12 mouse cellular contexts compared by ENCODE assay signal in genomic region chr14:25520991-25521390, GRCm38 (mm10).
A peak's percentile ranks its signal among the peaks of the same experiment; 100 is the strongest.
DNase-seq lines count a peak whose midpoint lies in the region; ATAC-seq and TF ChIP-seq lines count a peak whose summit lies in the region.
"Had no signal": no experiment of that assay in that cellular context is flagged by ENCODE, and none has a peak within 500 bp of the region (broad histone marks: within the 10 kb centered on the region; RNA-seq: fewer than 3 reads in every experiment).

No protein-coding gene starts in this region.

- peaks cover 76% of the 10 kb centered on the region for H3K4me1 ChIP-seq in thymus, adult 2 months (replicated peaks; ENCODE audit: control insufficient read depth, insufficient read depth, low read length)
- peaks cover 96% of the 10 kb centered on the region for H3K4me1 ChIP-seq in liver, embryonic 11.5 days (replicated peaks; ENCODE audit: control insufficient read depth, insufficient read depth, low read length)

- no peak overlapping the region for H3K4me3 ChIP-seq in thymus, adult 2 months (ENCODE audit: control insufficient read depth, insufficient read depth, low read length)
- H3K4me3 ChIP-seq in liver, embryonic 11.5 days (ENCODE audit: low read depth, low read length): no peak overlapping the region

- 0 out of 2 replicates have a peak overlapping the region, but pooled peaks have one; percentile 22 for H3K9ac ChIP-seq in liver, embryonic 11.5 days (ENCODE audit: low read depth, low read length)

- no peak for TF ChIP-seq POLR2A in thymus, adult 2 months (IDR thresholded peaks at IDR 0.05; ENCODE audit: control insufficient read depth, extremely low read depth, insufficient read depth, low read length, poor library complexity)

- H3K9me3 ChIP-seq in liver, embryonic 11.5 days (ENCODE audit: control insufficient read depth, low read length): no peaks in the 10 kb centered on the region

- peak; percentile 95 for DNase-seq in heart, adult 11 months
- no peak for DNase-seq in heart, postnatal 36 days
- no peak for DNase-seq in thymus, adult 2 months
- DNase-seq in thymus, postnatal 36 days: no peak
- no peak for DNase-seq in liver, embryonic 11.5 days (ENCODE audit: low spot score)
- no peak for DNase-seq in right cerebral cortex, postnatal 36 days (ENCODE audit: low spot score in 2 of 2)
- no peak for DNase-seq in layer of hippocampus, adult 18-20 months (ENCODE audit: low spot score in 2 of 2)
- DNase-seq in kidney, adult 18-20 months: no peak
- DNase-seq: gastrocnemius, postnatal 14 days; spleen, adult 18-20 months had no signal

- WGBS in thymus, adult 2 months: 38% methylated on average over 9 of the region's 9 CpGs
- WGBS in liver, embryonic 11.5 days: 71% methylated on average over 9 of the region's 9 CpGs

- TF ChIP-seq CTCF in thymus, adult 2 months (IDR thresholded peaks at IDR 0.05; ENCODE audit: borderline replicate concordance, control insufficient read depth, extremely low read depth, insufficient read depth, low read length, poor library complexity): no peak

- intact Hi-C loops in heart, postnatal 36 days (cut with DNase I): no loop called here

- no peak overlapping the region for H3K4me2 ChIP-seq in liver, embryonic 11.5 days

- H3K27ac ChIP-seq in thymus, adult 2 months (ENCODE audit: control insufficient read depth, insufficient read depth, low read length): peak overlapping the region; percentile 3; the same call in 1 of the 2 replicates
- H3K27ac ChIP-seq in liver, embryonic 11.5 days (ENCODE audit: low read depth, low read length): 0 out of 2 replicates have a peak overlapping the region, but pooled peaks have one; percentile 17

- no peak for ATAC-seq in liver, embryonic 11.5 days (replicated peaks; ENCODE audit: low FRiP score)
- ATAC-seq: activated CD4-positive, CD25-positive, alpha-beta regulatory T cell, adult 4 months had no signal

- H3K27me3 ChIP-seq in thymus, adult 2 months (ENCODE audit: control insufficient read depth, insufficient read depth, low read length): no peaks in the 10 kb centered on the region
- H3K27me3 ChIP-seq in liver, embryonic 11.5 days (replicated peaks; ENCODE audit: control insufficient read depth, insufficient read depth, low read length): no peaks in the 10 kb centered on the region
- H3K27me3 ChIP-seq: CH12.LX had no signal

- no peaks in the 10 kb centered on the region for H3K36me3 ChIP-seq in thymus, adult 2 months (ENCODE audit: control insufficient read depth, insufficient read depth, low read length)
- no peaks in the 10 kb centered on the region for H3K36me3 ChIP-seq in liver, embryonic 11.5 days (ENCODE audit: control insufficient read depth, insufficient read depth, low read length)
